Mouse (Mus musculus) forebrain, embryonic 12.5 days (tissue): ENCODE data around the gene Palmd. TPM values are rescaled to one million over a fixed set of nuclear protein-coding genes. Genes with fewer than 3 reads are reported as not detected.

Source experiments
- ATAC-seq: fragments of 200-750 bp; cut with Nextera tagmentation; 2 replicates; pipeline ENCODE4 v1.8.0; 2017; ENCODE audit warnings: moderate TSS enrichment; ENCODE audit not compliant: low FRiP score
- H3K27ac ChIP-seq: fragments of 300-500 bp; sonication (generic); 2 replicates; pipeline ENCODE4 v1.5.1; 2016; ENCODE audit warnings: mild to moderate bottlenecking
- H3K27me3 ChIP-seq: fragments of 300-500 bp; sonication (generic); 2 replicates; pipeline ENCODE4 v1.6.1; 2016; ENCODE audit warnings: mild to moderate bottlenecking
- H3K36me3 ChIP-seq: fragments of 300-500 bp; sonication (generic); replicated peaks from 2 replicates; pipeline ENCODE4 v1.6.1; 2016; ENCODE audit warnings: mild to moderate bottlenecking
- H3K4me1 ChIP-seq: fragments of 300-500 bp; sonication (generic); 2 replicates; pipeline ENCODE4 v1.6.1; 2016
- H3K4me2 ChIP-seq: fragments of 300-500 bp; sonication (generic); 2 replicates; pipeline ENCODE4 v1.6.1; 2016; ENCODE audit warnings: mild to moderate bottlenecking, moderate library complexity
- H3K4me3 ChIP-seq: fragments of 300-500 bp; sonication (generic); replicated peaks from 2 replicates; pipeline ENCODE4 v1.5.1; 2016; ENCODE audit warnings: mild to moderate bottlenecking
- H3K9ac ChIP-seq: fragments of 300-500 bp; sonication (generic); 2 replicates; pipeline ENCODE4 v1.6.1; 2016; ENCODE audit warnings: mild to moderate bottlenecking
- H3K9me3 ChIP-seq: fragments of 300-500 bp; sonication (generic); 2 replicates; pipeline ENCODE4 v1.6.1; 2016
- WGBS: fragments of 180-500 bp; shearing (Covaris S2); methylation state at CpG from one replicate; pipeline ENCODE4 v1.1.7; 2016; 5-methylcytosine and 5-hydroxymethylcytosine counted together
- polyA plus RNA-seq: library from polyadenylated mRNA; unstranded; fragments of >200 nt; fragmentation: Nextera tagmentation; extraction: Ambion mirVana; gene quantifications from 2 replicates; pipeline ENCODE4 v1.2.1, GENCODE M21; 2016

Palmd gene
- polyA plus RNA-seq, 1 experiment from 2014 or later = 7.0 TPM

DNA sequence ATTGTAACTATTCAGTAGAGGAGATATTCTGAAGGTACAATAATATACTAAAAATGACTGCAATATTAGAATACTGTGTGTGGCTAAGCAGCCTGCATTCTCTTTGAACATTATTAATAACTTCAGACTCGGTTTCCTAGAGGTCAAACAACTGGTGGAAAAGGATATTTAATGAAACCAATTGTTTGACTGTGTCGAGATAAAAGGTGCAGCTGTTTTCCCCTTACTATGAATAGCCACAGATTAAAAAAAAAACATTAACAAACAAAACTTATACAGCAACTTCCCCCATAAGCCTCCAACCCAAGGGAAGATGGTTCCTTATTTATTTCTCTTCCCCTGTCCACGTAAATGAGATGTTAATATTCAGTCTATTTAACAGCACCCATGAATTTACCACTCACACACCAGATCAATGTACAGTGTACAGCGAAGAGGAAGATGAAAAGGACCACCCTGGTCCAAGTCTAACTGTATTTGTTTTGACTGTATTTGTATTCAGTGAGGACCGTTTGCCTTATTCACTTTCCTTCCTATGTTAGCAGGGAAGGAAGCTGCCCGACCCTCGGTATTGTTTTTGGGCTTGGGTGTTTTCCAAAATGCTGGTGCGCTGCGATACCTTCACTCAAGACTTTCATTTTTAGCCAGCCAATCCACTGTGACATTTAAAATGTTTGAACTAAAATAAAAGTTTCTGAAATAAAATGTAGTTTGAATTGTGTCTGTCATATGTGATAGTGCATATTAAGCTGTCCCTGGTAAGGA, 13.2 kb upstream of the Palmd start:
- ATAC-seq = no peak
- H3K27me3 ChIP-seq = no peaks in the 10 kb centered on the region
- peaks cover 26% of the 10 kb centered on the region for H3K4me1 ChIP-seq
- H3K4me3 ChIP-seq = no peak overlapping the region
- 86% methylated on average over 9 of the region's 9 CpGs for WGBS
- H3K4me2 ChIP-seq = no peak overlapping the region
- 0 out of 2 replicates have a peak, but pooled peaks cover 4% of the 10 kb centered on the region for H3K9me3 ChIP-seq
- H3K9ac ChIP-seq = no peak overlapping the region
- H3K36me3 ChIP-seq = no peaks in the 10 kb centered on the region
- no peak overlapping the region for H3K27ac ChIP-seq

GRCm38 (mm10) chr3:116969786-116970185, 999 bp upstream of the Palmd start:
- 69% methylated on average over 5 of the region's 5 CpGs for WGBS
- no peak for ATAC-seq
- Histone ChIP-seq H3K27me3 (no peaks in the 10 kb centered on the region), H3K9ac (no peak overlapping the region), H3K27ac (no peak overlapping the region), H3K9me3 (no peaks in the 10 kb centered on the region), H3K36me3 (no peaks in the 10 kb centered on the region), H3K4me1 (peaks cover 12% of the 10 kb centered on the region), H3K4me3 (no peak overlapping the region), H3K4me2 (no peak overlapping the region)

- Histone ChIP-seq H3K36me3 (no peaks in the 10 kb centered on the region), H3K9me3 (no peaks in the 10 kb centered on the region), H3K4me2 (peak overlapping the region; percentile 58), H3K27me3 (no peaks in the 10 kb centered on the region), H3K27ac (peak overlapping the region; percentile 73), H3K9ac (peak overlapping the region; percentile 51; the same call in 1 of the 2 replicates), H3K4me3 (peak overlapping the region; percentile 39), H3K4me1 (peaks cover 12% of the 10 kb centered on the region)
- peak; percentile 5; the same call in 1 of the 2 replicates for ATAC-seq
- 24% methylated on average over 4 of the region's 5 CpGs for WGBS
Measured at GRCm38 (mm10) chr3:116969003-116969402, 216 bp upstream of the Palmd start.

GRCm38 (mm10) chr3:116967967-116968366, 820 bp downstream of the Palmd start, which contains the start of gene 4930455H04Rik:
4930455H04Rik (plus strand) TSS chr3:116968267.
- peak within 1 kb of the TSS; percentile 58 for H3K4me2 ChIP-seq
- peaks cover 12% of the 10 kb centered on the region for H3K4me1 ChIP-seq
- no peaks in the 10 kb centered on the region for H3K9me3 ChIP-seq
- H3K27ac ChIP-seq = peak within 1 kb of the TSS; percentile 73
- H3K4me3 ChIP-seq = peak within 1 kb of the TSS; percentile 39
- WGBS = 72% methylated on average over 4 of the region's 4 CpGs
- no peaks in the 10 kb centered on the region for H3K36me3 ChIP-seq
- H3K27me3 ChIP-seq = no peaks in the 10 kb centered on the region
- H3K9ac ChIP-seq = peak within 1 kb of the TSS; percentile 51
- no peak for ATAC-seq

DNA sequence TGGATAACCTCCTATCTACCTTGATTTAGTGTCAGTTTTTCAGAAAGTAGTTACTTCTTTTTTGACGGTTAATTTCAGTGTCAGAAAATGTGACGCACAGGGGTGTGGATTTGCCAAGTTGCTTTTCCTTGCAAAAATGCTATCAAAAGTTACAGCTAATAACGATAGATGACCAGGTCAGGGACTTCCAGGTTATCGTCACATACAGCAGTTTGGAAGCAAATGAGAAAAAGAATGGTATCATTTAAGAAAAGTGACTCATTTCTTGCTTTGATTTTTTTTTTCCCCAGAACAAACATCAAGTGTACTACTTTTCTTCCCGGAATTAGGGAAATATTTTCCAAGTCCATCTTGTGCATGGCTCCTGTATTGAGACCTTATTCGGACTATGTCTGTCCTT, 1.4 kb downstream of the Palmd start:
- Histone ChIP-seq H3K27ac (no peak overlapping the region), H3K9me3 (no peaks in the 10 kb centered on the region), H3K9ac (no peak overlapping the region), H3K4me1 (peaks cover 12% of the 10 kb centered on the region), H3K4me3 (no peak overlapping the region), H3K4me2 (no peak overlapping the region), H3K27me3 (no peaks in the 10 kb centered on the region), H3K36me3 (no peaks in the 10 kb centered on the region)
- ATAC-seq = no peak
- WGBS = 93% methylated on average over 6 of the region's 6 CpGs

- Histone ChIP-seq H3K9ac (no peak overlapping the region), H3K4me1 (peaks cover 12% of the 10 kb centered on the region), H3K27ac (no peak overlapping the region), H3K4me3 (no peak overlapping the region), H3K9me3 (no peaks in the 10 kb centered on the region), H3K4me2 (peak overlapping the region; percentile 15; the same call in 1 of the 2 replicates), H3K36me3 (no peaks in the 10 kb centered on the region), H3K27me3 (no peaks in the 10 kb centered on the region)
- ATAC-seq = no peak
- WGBS = 67% methylated on average over 6 of the region's 6 CpGs
Measured at GRCm38 (mm10) chr3:116966800-116967199, 2.0 kb downstream of the Palmd start.

DNA sequence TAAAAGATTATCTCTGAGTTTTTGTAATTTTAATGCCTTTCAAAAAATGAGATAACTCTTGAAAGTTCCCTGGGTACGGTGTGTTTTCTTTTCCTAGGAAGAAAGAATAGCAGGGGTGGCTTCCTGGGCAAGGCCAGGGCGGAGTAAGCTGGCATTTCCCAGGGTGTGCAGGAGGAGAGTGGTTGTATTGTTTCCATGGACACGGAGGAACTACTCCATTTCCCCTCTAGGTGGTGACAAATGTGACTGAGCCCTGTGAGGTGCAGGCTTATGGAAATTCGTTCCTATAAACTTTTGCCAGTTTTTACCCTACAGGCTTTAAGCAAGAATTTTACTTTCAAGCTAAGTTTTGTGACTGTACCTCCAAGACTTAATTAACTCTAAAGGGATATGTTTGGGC, 2.6 kb downstream of the Palmd start:
- ATAC-seq = peak; percentile 71; the same call in 1 of the 2 replicates
- Histone ChIP-seq H3K9me3 (no peaks in the 10 kb centered on the region), H3K4me2 (no peak overlapping the region), H3K36me3 (no peaks in the 10 kb centered on the region), H3K4me1 (peaks cover 12% of the 10 kb centered on the region), H3K4me3 (no peak overlapping the region), H3K27ac (no peak overlapping the region), H3K27me3 (no peaks in the 10 kb centered on the region), H3K9ac (no peak overlapping the region)
- WGBS = 29% methylated on average over 4 of the region's 4 CpGs

DNA sequence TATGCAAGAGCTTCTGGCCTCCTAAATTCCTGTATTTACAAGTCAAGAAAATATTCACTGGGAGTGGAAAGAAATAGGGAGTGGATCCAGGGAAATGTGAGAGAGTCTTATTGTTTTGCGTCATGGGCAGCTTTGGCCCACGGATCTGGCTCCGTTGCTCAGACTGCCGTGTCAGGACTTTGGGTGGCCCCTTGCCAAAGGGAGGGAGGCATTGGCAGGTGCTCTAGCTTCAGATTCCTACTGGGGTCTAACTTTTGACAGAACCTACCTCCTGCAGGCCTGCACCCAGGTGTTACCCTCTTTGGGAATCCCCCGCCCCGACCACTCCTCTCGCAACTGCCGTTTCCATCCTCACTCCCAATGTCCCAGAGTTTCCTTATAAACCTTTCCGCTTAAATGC, 4.4 kb downstream of the Palmd start:
- no peak overlapping the region for H3K27ac ChIP-seq
- WGBS = 94% methylated on average over 9 of the region's 9 CpGs
- no peak overlapping the region for H3K4me3 ChIP-seq
- no peak for ATAC-seq
- H3K4me1 ChIP-seq = peaks cover 12% of the 10 kb centered on the region
- no peak overlapping the region for H3K9ac ChIP-seq
- H3K9me3 ChIP-seq = no peaks in the 10 kb centered on the region
- no peak overlapping the region for H3K4me2 ChIP-seq
- no peaks in the 10 kb centered on the region for H3K36me3 ChIP-seq
- no peaks in the 10 kb centered on the region for H3K27me3 ChIP-seq

DNA sequence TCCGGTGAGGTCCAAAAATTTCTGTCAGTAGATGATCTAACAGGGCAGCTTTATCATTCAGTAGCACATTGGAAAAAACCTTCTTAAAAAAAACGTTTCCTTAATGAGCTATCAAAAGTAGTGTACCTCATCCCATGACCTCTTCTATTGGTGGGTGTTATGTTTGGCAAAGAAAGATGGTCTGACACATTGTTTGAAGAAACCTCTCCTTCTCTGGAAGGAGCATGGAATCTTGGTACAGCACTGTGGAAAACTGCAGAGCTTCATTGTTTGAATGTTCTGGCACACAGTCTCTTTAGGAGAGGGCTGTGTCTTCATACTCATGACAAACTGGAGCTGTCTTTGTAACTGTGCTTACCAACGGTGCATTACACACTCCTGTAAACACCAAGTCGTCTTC, 5.6 kb downstream of the Palmd start:
- Histone ChIP-seq H3K9ac (no peak overlapping the region), H3K27me3 (no peaks in the 10 kb centered on the region), H3K36me3 (no peaks in the 10 kb centered on the region), H3K27ac (no peak overlapping the region), H3K4me3 (no peak overlapping the region), H3K4me1 (peaks cover 6% of the 10 kb centered on the region), H3K4me2 (no peak overlapping the region), H3K9me3 (no peaks in the 10 kb centered on the region)
- ATAC-seq = no peak
- 76% methylated on average over 4 of the region's 4 CpGs for WGBS

DNA sequence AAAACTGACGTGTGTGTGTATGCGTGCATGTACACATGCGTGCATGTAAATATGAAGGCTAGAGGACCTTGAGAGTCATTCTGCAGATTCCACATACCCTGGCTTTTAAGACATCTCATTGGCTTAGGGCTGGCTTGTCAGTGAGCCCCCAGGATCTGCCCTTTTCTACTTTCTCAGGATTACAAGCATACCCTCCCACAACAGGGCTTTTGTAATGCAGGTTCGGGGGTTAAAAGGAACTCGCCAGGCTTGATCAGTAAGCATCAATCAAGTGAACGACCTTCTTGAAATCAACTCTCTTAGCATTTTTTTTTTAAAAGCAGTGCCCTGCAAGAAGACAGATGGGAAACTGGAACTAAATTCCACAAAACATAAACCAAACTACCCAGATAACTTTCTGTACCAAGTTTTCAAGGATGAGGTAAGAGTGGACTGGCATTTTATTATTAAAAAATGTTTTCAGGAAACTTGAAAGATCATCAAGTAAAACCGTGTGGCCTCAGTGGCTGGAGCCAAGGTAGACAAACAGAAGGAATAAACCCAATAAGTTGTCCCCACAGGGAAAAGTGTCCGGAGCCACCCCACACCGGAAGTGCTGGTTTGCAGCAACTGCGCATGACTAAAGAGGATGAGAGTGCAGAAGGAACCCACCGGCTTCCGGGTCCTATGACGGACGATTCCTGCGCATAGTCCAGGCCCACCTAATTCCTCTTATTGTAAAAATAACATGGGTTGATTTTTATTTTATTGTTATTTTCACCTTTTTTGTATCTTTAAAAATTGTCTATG, 7.2 kb downstream of the Palmd start:
- Histone ChIP-seq H3K27me3 (no peaks in the 10 kb centered on the region), H3K36me3 (no peaks in the 10 kb centered on the region), H3K27ac (no peak overlapping the region), H3K4me1 (peaks cover under 1% of the 10 kb centered on the region; the same call in 1 of the 2 replicates), H3K4me3 (no peak overlapping the region), H3K9me3 (no peaks in the 10 kb centered on the region), H3K9ac (no peak overlapping the region), H3K4me2 (no peak overlapping the region)
- 73% methylated on average over 15 of the region's 15 CpGs for WGBS
- ATAC-seq = no peak

GRCm38 (mm10) chr3:116960414-116960813, 8.4 kb downstream of the Palmd start:
- Histone ChIP-seq H3K9ac (no peak overlapping the region), H3K4me1 (no peaks in the 10 kb centered on the region), H3K9me3 (no peaks in the 10 kb centered on the region), H3K4me3 (no peak overlapping the region), H3K36me3 (no peaks in the 10 kb centered on the region), H3K27me3 (no peaks in the 10 kb centered on the region), H3K27ac (no peak overlapping the region), H3K4me2 (no peak overlapping the region)
- ATAC-seq = no peak
- WGBS = 92% methylated on average over 2 of the region's 2 CpGs

DNA sequence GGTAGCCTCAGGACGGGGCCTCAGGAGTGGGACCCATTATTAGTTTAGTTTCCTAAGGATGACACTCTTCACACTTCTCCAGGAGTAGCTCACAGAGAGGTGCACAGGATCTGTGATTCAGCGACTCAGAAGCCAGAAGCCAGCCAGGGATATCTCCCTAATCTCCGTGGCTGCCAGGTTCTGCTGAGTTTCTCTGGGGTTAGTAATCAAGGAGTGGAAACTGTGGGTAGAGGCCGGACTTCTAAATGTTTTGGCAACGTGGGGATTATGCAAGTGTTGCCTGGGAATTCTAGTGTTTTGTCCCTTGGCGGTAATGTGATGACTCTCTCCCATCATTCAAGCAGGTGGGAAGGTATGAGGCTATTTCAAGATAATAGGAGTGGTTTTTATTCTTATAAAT, 13.7 kb downstream of the Palmd start:
- Histone ChIP-seq H3K9me3 (no peaks in the 10 kb centered on the region), H3K4me2 (no peak overlapping the region), H3K9ac (no peak overlapping the region), H3K27ac (no peak overlapping the region), H3K36me3 (no peaks in the 10 kb centered on the region), H3K4me3 (no peak overlapping the region), H3K4me1 (no peaks in the 10 kb centered on the region), H3K27me3 (no peaks in the 10 kb centered on the region)
- WGBS = 65% methylated on average over 6 of the region's 6 CpGs
- no peak for ATAC-seq
